Mouse (Mus musculus) yolk sac, embryonic 10.5 days (tissue): ENCODE data around the gene Irak3.
"Not testable (repeated sequence)": the region's sequence is repeated elsewhere in the genome, so short reads cannot be mapped to it uniquely, and the experiment has no call there.

Experiments
- DNase-seq: peaks from one replicate; pipeline ENCODE4 v3.0.0-alpha.2; 2017; ENCODE audit warnings: low spot score

The Irak3 gene

DNA sequence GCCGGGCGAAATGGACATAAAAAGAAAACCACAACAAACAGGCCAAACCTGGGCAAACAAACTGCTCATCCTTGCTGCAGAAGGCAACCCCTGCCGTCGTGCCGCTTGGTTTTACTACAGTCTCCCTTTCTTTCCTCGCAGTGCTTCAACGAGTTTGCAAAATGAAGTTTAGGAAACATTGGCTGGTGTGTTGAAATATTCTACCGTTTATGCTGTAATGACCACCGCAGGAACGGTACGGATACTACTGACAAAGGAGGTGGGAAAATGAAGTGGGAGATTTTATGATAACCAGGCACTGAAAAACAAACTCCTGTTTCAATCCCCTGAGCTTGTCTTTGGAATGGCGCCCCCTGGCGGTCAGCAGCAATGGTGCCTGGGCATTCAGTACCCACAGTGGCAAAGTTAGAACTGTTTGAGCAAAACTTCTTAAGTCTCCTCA is at the start of gene Irak3:
TSS of gene Irak3 (minus strand) at position 170 of the 442 bp plus-strand sequence.
- peak; percentile 57 for DNase-seq

DNA sequence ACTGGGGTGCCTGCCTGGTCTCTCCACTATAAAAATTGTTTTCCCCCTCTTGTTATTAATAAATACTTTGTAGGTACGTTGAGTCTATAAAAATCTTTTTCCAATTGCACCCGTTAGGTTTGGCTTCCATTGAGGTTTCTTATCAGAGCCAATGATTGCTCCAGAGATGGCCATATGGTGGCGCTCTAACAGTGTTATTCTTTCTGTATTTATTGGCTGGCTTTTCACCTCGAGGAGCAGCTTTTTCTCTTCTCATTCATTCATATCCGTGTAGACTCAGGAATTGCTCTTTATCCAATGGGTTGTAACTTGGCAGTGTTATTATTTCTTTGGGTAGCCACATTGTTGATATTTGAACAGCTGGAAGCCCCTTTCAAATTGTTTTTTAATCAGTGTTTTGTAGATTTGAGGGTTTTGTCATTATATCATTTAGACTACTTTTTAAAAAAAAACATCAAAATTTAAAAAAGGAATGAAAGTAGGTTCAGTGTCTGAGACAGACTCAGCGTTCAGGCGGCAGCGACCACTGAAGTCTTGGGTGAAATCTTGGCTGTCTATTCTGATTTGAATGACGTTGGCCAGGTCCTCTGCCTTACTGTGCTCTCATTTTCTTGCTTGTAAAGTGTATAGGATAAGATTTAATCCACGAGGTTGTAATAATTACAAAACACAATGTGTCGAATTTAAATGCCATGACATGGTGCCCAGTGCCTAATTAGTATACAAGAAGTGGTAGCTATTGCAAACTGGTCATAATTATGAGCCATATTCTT is 49.2 kb upstream of the Irak3 start:
- DNase-seq = no peak

DNA sequence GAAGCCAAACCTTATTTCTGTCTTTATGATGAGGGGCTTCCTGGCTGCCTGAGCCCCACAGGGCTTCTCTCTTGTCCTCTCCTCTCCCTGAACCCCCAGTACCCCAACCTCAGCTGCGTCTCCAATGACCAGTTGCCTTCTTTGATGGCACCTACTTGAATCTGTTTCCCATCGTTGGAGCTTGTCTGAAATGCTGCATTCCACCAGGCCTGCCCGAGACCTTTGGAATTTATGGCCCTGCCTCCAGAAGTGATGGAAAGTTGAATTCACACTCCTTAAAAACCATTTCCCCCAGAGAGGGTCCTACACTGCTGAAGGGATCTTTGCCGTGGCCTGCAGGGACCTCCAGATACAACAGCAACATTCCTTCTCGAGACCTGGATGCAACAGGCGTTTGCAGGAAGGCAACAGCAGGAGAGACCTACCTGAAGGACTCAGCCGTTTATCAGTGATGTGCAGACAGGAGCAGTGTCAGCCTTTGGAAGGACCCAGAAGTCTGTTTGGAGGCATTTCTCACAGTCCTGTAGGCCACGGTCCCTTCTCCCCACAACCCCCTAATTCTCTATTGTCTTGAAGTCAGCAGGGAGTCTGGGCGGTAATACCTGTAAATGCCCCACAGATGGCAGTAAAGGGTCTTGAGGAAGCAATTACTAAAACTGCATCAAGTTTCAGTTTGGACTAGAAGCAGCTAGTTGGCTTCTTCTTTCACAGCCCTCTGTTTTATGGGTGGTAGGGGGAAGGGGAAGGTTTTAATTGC is 45.2 kb upstream of the Irak3 start:
- peak; percentile 40 for DNase-seq

DNA sequence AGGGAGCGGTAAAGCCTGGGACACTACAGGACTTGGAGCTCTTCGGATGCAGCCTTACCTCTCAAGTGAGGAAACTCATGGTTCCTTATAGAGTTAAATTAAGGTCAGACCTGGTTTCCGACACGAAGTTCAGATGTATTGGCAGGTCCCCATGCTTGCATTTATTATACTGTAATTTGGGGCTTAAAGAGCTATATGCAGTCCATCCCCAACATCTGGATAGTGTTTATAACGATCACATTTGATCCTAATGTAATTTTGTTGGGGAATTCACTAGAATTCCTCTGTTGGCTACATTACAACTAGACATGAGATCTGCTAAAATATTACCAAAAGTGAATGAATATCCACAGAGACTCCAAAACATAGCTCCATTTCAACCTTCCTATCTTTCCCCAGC is 43.8 kb upstream of the Irak3 start:
- no peak for DNase-seq

DNA sequence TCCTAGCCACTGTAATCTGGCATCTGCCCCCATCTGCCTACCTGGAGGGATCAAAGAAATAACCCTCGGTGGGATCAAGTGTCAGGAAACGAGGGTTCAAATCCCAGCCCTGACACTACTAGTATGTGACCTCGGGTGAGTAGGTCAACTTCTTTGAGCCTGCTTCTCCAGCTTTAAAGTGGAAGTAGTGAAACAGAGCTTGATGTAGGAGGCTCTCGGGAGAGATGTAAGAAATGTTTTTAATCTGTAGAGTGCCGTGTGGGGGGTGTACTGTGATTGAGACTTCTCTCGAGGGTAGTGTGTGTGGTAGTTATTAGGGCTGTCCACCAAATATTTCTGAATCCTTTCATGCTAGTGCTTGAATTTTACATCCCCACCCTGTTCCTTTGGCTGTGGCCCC is 40.5 kb upstream of the Irak3 start:
- DNase-seq = no peak

DNA sequence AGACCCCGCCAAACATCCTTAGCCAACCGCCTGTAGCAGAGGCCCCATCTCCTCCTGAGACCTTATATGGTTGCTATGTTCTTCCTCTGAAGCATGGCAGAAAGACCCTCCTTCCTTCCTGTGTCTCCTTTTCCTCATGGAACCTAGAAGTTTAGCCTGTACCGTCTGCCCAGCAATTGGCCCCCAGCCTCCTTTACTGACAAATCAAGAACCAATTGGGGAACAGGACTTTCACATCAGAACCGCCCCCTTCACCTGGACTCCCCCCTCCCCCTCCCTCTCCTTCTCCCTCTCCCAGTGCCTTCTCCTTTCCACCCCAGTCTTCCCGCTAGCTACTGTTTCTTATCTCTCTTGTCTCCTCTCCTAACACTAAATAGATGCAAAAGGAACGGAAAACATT is 37.5 kb upstream of the Irak3 start:
- no peak for DNase-seq

DNA sequence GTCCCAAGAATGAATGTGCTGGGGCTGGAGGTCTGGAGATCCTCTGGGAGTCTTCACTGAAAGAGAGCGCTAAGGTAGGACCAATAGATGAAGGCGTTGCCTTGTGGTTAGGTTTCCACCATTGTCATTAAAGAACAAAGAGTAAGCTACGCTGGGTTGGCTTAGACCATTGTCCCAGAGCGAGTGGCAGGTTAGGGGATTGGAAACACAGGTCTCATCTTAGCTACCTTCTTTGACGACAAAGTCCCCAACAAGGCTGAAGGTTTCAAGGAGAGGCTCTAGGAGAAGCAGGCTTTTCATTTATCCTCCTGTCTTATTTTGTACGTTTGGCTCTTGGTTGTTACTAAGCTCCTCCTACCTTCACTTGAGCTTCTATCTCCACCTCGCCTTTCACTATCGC is 36.3 kb upstream of the Irak3 start:
- DNase-seq = no peak

DNA sequence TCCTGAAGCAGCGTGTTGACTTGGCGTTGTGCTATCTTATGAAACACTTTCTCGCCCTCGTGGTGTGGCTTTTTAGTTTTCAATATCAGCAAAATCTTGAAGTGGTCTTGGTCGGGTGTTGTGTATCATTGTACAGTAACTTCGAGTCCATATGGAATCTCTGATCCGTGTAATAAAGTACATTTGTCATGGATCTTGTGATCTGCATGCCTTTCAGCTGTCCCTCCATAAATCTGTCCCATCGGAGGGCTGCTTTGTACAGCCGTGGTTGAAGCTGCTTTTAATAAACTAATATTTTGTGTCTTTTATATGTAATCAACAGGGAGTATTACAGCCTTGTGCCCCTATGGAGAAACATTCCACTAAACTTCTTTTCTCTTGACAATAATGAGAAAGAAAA is 34.9 kb upstream of the Irak3 start:
- no peak for DNase-seq

DNA sequence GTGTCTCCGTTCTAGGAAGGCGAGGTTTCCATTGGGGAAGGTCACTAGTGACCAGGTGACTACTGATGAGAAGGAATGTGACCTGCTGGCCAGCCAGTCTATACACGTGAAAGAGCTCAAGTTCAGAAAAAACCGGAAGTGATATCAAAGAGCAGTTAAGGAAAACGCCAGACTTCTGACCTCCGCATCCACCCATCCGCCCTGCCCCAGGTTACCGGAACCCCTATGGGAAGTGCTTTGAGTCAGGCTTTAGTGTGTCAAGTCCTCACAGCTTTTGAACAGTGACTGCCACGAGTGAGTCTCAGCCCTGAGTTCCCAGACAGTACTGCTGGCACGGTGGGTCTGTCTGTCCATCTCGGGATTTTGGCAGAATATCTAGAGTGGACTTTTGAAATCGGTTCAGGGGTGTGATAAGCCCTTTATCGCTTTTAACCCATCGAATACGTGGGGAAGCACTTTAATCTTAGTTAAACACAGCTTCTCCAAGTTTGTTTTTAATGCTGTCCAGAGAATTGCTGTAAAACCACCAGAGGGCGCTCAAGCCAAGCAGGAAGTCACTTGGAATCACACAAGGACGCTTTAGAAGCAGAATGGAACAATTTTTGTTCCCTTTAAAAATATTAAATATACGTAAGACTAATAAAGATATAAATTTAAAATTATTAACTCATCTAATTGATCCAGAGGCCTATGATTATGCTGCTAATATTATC is 31.9 kb upstream of the Irak3 start:
- peak; percentile 64 for DNase-seq

DNA sequence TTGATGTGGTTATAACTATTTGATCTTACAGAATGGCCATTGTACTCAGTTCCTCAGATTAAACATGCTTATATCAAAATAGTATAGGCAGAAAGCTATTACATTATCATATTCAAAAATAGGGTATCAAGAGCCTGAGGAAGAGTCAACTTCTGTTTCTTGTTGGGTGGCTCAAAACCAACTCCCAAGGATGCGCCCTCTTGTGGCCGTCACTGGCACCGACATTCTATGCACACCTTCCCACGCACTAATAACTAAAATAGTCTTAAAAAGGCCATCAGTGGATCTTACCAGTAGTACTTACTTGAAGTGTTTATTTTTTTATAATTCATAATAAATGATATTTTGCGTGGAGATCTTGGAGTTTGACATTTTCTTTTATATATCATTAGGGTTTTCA is 29.8 kb upstream of the Irak3 start:
- no peak for DNase-seq

DNA sequence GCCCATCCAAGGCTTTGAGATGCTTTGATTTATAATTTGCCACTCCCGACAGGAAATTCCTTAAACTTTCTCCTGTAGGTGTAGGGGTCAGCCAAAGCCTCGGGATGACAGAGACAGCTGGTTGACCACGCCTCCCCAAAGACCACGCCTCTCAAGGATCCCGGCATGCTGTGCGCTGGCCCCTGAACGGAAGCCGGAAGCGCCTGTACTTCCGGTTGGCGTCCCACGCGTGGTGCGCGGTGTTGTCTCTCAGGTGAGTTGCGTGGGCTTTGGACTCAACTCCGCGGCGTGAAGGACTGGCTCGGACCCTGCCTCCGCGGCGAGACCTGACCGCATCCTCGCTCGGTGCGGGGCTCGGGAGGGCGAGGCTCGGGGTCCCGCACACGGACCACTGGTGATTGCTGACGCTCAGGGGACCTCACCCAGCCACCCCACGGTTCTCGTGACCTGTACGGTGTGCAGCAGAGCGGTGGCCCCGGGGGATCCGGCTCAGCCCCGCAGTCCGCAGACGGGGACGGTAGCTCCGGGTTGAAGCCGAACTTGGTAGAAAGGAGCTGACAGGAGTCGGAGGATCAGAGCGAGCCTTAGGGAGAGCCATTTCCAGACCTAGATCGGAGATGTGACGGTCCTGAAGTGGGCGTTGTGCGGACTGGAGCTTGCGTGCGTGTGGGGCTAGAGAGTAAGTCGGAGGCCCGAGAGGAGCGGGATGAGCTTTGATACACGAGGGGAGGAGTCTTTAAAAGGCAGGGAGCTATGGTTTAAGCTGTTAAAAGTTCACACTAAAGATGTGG is 25.1 kb upstream of the Irak3 start, which contains the start of gene Llph:
TSS of gene Llph (plus strand) at position 200 of the 791 bp plus-strand sequence.
- DNase-seq = peak; percentile 85

DNA sequence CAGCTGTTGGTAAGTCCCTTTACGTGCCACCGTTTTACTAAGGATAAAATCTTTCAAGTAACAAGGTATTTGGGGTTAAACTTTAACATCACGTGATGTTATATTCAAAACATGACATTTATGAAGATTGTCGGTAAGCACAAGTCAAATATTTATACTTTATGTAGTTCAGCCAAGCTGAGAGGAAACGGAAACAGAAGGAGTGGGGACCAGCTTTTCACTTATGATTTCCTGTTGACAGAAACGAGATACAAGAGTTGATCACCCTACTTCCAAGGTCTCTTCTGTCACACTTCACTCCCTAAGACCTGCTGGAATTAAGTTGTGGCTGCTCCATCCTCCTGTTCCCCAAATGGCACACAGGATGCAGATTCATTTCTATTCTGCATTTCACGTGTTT is 18.8 kb upstream of the Irak3 start:
- DNase-seq = no peak

DNA sequence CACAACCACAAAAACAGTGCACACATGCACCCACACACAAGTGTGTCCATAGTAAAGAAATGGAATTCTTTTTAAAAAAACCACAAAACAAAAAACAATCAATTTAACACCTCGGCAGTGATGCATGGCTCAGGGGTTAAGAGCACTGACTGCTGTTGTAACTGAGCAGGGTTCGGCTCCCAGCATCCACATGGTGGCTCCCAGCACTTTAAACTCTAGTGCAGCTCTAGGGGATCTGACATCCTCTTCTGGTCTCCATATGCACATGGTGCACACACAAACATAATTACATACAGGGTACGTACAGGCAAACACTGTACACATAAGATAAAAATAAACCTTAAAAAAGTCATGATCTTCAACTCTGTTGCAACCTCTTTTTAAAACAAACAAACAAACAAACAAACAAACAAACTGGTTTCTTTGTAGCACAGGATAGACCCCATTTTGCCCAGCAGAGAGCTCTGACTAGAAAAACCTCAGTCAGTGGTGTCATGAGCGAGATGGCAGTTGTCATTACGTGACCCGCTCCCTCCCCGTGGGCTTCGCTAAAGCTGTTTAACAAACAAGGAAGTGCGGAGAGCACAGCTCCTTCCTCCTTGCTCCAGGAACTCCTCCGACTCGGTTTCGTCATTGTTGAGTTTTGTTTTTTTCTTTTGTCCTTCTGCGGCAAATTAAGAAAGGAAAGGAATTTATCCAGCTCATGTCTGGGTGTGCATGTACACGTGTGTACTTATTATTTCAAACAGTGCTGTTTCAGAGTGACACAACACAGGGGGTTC is 17.8 kb upstream of the Irak3 start:
- no peak for DNase-seq

DNA sequence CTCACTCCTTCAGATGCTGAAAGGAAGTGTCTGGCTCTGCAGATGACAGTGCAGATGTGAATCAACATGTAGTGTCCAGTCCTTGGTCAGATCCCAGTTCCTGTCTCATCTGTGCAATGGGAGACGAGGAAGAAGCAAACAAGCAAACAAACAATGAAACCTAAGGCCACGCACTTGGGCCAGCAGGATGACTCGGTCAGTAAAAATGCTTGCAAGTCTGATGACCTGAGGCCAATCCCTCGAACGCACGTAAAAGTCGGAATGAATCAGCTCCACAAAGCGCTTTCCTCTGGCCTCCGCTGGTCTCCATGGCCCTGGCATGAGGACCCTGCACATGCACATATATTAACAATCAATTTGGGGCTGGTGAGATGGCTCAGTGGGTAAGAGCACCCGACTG is 17.1 kb upstream of the Irak3 start:
- no peak for DNase-seq

DNA sequence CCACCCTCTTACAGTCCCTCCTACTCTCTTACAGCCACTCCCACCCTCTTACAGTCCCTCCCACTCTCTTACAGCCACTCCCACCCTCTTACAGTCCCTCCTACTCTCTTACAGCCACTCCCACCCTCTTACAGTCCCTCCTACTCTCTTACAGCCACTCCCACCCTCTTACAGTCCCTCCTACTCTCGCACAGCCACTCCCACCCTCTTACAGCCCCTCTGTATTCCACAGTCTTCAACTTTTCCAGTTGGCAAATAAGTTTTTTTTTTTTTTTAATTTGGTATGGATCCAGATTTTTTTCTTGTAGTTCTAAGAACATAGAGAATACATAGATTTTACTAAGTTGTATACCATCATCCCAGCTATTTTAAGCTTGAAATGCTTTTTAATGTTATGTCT is 15.2 kb upstream of the Irak3 start:
- not testable (repeated sequence) for DNase-seq

DNA sequence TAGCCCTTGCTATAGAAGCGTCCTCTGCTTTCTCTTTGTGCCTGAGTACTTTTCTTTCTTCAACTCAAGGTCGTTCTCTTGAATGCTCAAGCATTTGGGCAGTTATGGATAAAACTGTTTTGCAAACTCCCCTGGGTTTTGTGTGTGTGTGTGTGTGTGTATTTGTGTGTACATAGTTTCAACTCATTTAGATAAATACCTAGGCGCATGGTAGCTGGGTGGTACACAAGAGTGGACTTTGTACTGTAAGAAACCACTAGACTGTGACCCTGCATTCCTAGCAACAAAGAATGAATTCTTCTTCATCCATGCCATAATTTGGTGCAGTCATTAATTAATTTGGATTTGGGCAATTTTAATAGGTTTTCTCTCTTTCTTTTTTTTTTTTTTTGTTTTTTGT is 8.2 kb upstream of the Irak3 start:
- no peak for DNase-seq

DNA sequence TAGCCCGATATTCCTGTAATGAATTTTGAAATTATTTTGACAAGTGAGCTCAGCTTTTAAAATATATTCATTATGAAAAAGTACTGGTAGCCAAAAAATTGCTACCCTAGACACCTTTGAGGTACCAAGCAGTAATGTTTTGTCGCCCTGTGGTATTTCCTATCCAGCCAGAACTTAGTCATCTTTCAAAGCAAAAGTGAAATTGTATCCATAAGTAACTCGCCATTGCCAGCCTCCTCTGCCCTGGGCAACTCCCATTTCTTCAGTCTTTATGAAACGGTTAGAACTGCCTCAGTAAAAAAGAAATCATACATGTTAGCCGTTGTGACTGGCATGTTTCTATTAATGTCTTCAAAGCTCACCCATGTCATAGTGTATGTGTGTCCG is 7.6 kb upstream of the Irak3 start:
- no peak for DNase-seq

DNA sequence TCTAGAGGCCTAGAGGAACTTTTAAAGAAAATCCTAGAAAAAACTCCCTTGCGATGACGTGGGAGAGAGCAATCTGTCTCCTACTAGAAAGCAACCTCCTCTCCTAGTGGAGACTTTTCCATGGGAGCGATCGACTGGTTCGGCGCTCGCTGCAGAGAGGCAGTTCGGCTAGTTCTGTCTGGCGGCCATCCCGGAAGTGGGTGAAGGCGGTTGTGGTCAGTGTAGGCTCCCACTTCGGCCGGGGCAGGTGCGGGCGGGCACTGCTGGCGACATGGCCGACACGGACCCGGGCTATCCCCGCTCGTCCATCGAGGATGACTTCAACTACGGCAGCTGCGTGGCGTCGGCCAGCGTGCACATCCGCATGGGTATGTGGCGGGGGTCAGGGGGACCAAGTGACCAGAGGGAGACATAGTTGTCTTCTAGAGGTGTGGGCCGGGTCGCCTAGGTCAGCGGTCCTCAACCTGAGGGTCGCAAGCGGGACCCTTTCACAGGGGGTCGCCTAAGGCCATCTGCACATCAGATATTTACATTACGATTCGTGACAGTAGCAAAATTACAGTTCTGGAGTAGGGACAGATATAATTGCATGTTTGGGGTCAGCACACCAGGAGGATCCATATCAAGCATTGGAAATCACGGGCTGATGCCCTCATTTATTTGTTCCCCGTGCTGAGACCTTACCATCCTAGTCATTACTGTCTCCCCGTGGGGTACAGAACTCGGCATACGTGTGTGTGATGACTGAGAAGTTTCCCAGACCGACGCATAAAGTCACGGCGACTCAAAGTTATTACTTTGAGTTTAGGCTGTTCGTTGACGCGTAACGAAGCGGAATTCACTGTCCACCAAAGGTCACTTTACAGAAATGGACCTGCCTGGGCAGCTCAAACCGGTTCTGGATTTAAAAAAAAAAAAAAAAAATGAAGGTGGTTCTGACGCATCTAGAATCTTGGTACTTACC is 6.9 kb upstream of the Irak3 start:
- DNase-seq = peak; percentile 86

DNA sequence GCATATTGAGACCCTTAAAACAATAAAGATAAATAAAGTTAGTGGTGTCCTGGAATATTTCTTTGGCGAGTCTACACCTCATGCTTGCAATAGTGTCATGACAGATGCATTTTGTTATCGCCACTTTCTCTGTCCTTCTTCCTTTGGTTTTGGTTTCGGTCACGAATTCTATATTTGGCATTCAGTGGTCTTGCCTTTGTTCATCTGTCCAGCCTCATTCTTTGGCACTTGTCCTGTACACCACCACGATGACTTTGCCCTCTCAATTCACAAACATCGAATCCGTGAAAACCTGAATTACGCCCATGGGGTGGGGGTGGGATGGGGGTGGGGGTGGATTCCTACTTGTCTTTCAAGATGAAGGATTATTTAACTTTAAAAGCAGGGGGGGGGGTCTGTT is 6.1 kb upstream of the Irak3 start:
- no peak for DNase-seq

DNA sequence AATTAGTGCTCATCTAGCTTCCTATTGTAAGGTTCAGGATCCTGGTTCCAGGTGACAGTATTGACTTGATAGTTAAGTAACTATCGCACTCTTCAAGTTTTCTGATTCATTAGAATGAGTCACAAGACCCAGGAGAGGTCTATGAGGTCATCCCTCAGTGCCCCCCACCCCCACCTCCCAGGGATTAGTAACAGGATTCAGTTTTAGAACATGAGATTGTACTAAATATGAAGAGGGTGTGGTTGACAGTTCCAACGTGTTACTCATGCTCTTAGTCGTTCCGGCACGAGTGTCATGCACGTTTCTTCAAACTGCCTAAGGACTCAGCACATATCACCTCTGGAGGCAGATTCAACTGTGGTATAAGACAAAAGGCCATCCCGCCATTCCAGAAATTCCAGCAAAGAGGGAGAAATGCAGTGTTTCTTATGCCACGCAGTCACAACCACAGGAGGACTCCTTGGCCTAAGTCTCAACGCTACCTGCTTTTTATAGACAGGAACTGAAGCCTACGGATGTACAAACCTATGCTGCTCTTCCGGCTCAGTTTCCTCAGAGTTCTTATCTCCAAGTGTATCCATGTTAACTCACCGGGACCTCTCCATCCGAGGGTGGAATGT is 2.8 kb upstream of the Irak3 start:
- DNase-seq = no peak
